Mouse (Mus musculus) liver, embryonic 14.5 days (tissue): ENCODE measurements around the gene Rora. TPM values are rescaled to one million over a fixed set of nuclear protein-coding genes. Genes with fewer than 3 reads are reported as not detected.

Experiments used
- ATAC-seq: fragments of 200-750 bp; cut with Nextera tagmentation; 2 replicates; pipeline ENCODE4 v1.8.0; 2017; ENCODE audit warnings: moderate number of reproducible peaks, mild to moderate bottlenecking, moderate library complexity; ENCODE audit not compliant: insufficient read depth
- DNase-seq, 3 experiments: peaks; one replicate each; pipeline ENCODE4 v3.0.0-alpha.2; 2012 to 2013; ENCODE audit warnings: low read depth in 3 of 3, low spot score in 3 of 3
- H3K27ac ChIP-seq: fragments of 300-500 bp; sonication (generic); 2 replicates; pipeline ENCODE4 v1.5.1; 2014; ENCODE audit warnings: moderate library complexity, mild to moderate bottlenecking, control low read depth, inconsistent platforms
- H3K27me3 ChIP-seq: fragments of 300-500 bp; sonication (generic); 2 replicates; pipeline ENCODE4 v1.6.1; 2014; ENCODE audit warnings: mild to moderate bottlenecking, low read length, moderate library complexity; ENCODE audit not compliant: control insufficient read depth, insufficient read depth
- H3K36me3 ChIP-seq: fragments of 300-500 bp; sonication (generic); replicated peaks from 2 replicates; pipeline ENCODE4 v1.6.1; 2014; ENCODE audit warnings: low read depth; ENCODE audit not compliant: control insufficient read depth, insufficient read depth
- H3K4me1 ChIP-seq, 2 experiments: fragments of 200-500 bp in 1 of 2; fragments of 300-500 bp in 1 of 2; sonication (generic) in 1 of 2; replicated peaks; 2 replicates each; pipeline ENCODE4 v1.6.1; 2012 to 2014; ENCODE audit warnings: antibody characterized with exemption in 1 of 2, inconsistent platforms in 1 of 2, low read length in 1 of 2; ENCODE audit not compliant: control insufficient read depth in 2 of 2, insufficient read depth in 2 of 2
- H3K4me2 ChIP-seq: fragments of 300-500 bp; sonication (generic); 2 replicates; pipeline ENCODE4 v1.6.1; 2014; ENCODE audit warnings: low read depth, mild to moderate bottlenecking, control low read depth, moderate library complexity
- H3K4me3 ChIP-seq, 2 experiments: fragments of 200-500 bp in 1 of 2; fragments of 300-500 bp in 1 of 2; sonication (generic) in 1 of 2; 2 replicates each; pipeline ENCODE4 v1.5.1; 2012 to 2014; ENCODE audit warnings: low read depth in 2 of 2, low read length in 2 of 2, mild to moderate bottlenecking in 2 of 2, control low read depth in 1 of 2, inconsistent platforms in 1 of 2, moderate library complexity in 1 of 2; ENCODE audit not compliant: insufficient read depth in 1 of 2
- H3K9ac ChIP-seq: fragments of 300-500 bp; sonication (generic); replicated peaks from 2 replicates; pipeline ENCODE4 v1.6.1; 2014; ENCODE audit warnings: mild to moderate bottlenecking, control low read depth, moderate library complexity
- H3K9me3 ChIP-seq: fragments of 300-500 bp; sonication (generic); 2 replicates; pipeline ENCODE4 v1.6.1; 2016; ENCODE audit warnings: low read length, mixed read lengths; ENCODE audit not compliant: control insufficient read depth
- CTCF ChIP-seq: IDR thresholded peaks from 2 replicates; pipeline ENCODE4 v1.5.1; 2016; ENCODE audit warnings: antibody characterized with exemption, low read depth, control low read depth
- EP300 ChIP-seq: IDR thresholded peaks from 2 replicates; pipeline ENCODE4 v1.6.1; 2016; ENCODE audit warnings: antibody characterized with exemption, low read depth
- WGBS: fragments of 180-500 bp; shearing (Covaris S2); extraction: QIAGEN DNeasy Blood & Tissue Kit; methylation state at CpG from one replicate; pipeline ENCODE4 v1.1.7; 2014; ENCODE audit not compliant: insufficient replicate concordance; 5-methylcytosine and 5-hydroxymethylcytosine counted together
- polyA plus RNA-seq, 2 experiments: library from polyadenylated mRNA; depleted of rRNA in 1 of 2; stranded (reverse) in 1 of 2; unstranded in 1 of 2; fragments of >200 nt; fragmentation: Nextera tagmentation in 1 of 2; extraction: Ambion mirVana in 1 of 2; gene quantifications; 2 replicates each; pipeline versions ENCODE4 v1.2.1 to v1.2.3; 2012 to 2014

Gene Rora
- polyA plus RNA-seq, 2 experiments: 0.85 to 2.9 TPM

DNA sequence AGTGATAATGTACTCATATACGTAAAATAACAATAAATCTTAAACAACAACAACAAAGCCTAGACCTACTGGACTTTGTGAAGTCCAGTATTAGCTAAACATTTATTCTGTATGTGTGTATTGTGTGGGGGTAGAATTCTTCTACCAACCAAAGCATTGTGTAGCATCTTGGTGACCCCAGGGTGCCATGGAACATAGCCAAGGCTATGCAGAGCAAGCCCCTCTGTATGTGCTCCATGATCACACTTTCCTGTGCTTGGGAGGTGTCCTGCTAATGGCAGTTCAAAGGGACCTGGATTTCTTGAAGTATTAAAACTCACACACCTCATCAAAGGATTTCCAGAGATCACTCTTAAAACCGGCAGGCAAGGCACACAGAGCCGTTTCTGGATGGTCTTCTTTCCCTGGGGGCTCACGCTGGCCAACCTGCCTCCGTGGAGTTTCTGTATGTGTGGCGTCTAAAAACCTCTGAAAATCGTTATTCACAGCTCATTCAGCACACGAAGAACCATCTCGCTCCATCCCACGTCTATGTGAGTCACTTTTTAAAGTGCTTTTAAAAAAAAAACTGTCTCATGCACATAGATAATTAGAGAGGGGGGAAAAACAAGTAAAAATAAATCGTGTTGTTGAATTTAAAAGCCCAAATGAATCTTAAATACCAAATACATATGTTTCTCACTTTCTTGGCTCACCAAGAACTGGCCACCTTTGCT is 92.5 kb downstream of the Rora start:
- no peak for ATAC-seq
- no peak overlapping the region for H3K27ac ChIP-seq
- 65% methylated on average over 11 of the region's 11 CpGs for WGBS
- H3K9me3 ChIP-seq: no peaks in the 10 kb centered on the region
- no peaks in the 10 kb centered on the region for H3K36me3 ChIP-seq
- TF ChIP-seq CTCF (no peak), EP300 (no peak)
- no peak overlapping the region for H3K9ac ChIP-seq
- no peak for DNase-seq
- H3K4me1 ChIP-seq: no peaks in the 10 kb centered on the region
- no peak overlapping the region for H3K4me3 ChIP-seq
- H3K27me3 ChIP-seq: no peaks in the 10 kb centered on the region
- H3K4me2 ChIP-seq: no peak overlapping the region

DNA sequence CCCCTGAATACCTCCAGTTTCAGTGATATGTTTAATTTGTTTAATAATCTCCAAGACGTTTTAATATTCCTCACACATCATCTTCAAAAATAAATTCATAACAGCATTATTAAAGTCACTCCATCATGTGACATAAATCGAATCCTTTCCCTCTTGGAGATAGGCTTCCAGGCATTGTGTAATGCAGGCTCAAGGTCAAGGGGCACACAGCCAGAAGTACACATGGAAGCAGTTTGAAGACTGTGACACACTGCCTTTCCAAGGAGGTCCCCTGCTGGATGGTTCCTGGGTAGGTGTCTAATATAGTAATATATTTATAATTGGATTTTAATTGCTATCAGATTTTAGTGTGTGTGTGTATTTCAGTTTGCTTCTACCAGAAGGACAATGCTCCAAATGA is 103.4 kb downstream of the Rora start:
- ATAC-seq (no peak), DNase-seq (no peak)
- no peak for TF ChIP-seq EP300
- no peak for TF ChIP-seq CTCF
- Histone ChIP-seq H3K27me3 (no peaks in the 10 kb centered on the region), H3K27ac (no peak overlapping the region), H3K9ac (no peak overlapping the region), H3K4me1 (no peaks in the 10 kb centered on the region), H3K36me3 (no peaks in the 10 kb centered on the region), H3K4me3 (no peak overlapping the region), H3K9me3 (no peaks in the 10 kb centered on the region), H3K4me2 (no peak overlapping the region)
- 43% methylated on average over 2 of the region's 2 CpGs for WGBS

DNA sequence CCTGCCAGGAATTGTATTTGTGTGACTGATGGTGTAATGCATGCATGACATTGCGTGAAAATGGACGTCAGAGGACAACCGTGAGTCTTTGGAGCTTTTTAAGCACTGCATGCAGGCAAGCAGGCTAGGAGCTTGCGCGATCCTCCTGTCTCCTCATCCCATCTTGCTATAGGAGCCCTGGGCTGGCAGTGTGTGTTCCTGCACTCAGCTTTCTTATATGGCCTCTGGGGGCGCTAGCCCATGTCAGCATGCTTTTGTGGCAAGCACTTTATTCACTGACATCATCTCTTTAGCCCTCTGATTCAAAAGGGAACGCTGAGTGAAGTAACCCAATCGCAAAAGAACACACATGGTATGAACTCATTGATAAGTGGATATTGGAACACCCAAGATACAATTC is 105.7 kb downstream of the Rora start:
- H3K9ac ChIP-seq: no peak overlapping the region
- no peak for ATAC-seq
- WGBS: 60% methylated on average over 8 of the region's 8 CpGs
- DNase-seq: no peak
- H3K9me3 ChIP-seq: no peaks in the 10 kb centered on the region
- TF ChIP-seq EP300: no peak
- TF ChIP-seq CTCF: peak; percentile 28
- H3K4me2 ChIP-seq: no peak overlapping the region
- H3K4me3 ChIP-seq: no peak overlapping the region
- no peaks in the 10 kb centered on the region for H3K36me3 ChIP-seq
- no peaks in the 10 kb centered on the region for H3K4me1 ChIP-seq
- H3K27me3 ChIP-seq: no peaks in the 10 kb centered on the region
- H3K27ac ChIP-seq: no peak overlapping the region

DNA sequence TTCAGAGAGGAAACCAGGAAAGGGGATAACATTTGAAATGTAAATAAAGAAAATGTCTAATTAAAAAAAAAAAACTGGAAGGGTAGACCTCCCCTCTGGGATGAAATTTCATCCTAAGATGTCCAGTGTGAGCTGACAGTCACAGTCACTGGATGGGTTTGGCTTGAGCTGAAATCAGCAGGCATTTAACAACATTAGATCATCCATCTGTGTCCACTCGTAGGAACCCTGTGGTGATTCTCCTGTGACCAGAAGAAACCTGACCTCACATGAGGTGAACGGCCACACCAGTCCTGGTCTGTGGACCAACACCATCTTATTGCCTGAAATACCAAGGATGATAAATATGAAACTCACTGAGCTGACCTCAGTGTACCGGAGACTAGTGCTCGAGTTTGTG is 106.7 kb downstream of the Rora start:
- H3K9ac ChIP-seq: no peak overlapping the region
- no peak overlapping the region for H3K4me2 ChIP-seq
- H3K27ac ChIP-seq: no peak overlapping the region
- no peaks in the 10 kb centered on the region for H3K9me3 ChIP-seq
- no peak overlapping the region for H3K4me3 ChIP-seq
- 63% methylated on average over 4 of the region's 4 CpGs for WGBS
- DNase-seq (no peak), ATAC-seq (no peak)
- no peaks in the 10 kb centered on the region for H3K4me1 ChIP-seq
- no peak for TF ChIP-seq EP300
- TF ChIP-seq CTCF: no peak
- no peaks in the 10 kb centered on the region for H3K36me3 ChIP-seq
- H3K27me3 ChIP-seq: no peaks in the 10 kb centered on the region

DNA sequence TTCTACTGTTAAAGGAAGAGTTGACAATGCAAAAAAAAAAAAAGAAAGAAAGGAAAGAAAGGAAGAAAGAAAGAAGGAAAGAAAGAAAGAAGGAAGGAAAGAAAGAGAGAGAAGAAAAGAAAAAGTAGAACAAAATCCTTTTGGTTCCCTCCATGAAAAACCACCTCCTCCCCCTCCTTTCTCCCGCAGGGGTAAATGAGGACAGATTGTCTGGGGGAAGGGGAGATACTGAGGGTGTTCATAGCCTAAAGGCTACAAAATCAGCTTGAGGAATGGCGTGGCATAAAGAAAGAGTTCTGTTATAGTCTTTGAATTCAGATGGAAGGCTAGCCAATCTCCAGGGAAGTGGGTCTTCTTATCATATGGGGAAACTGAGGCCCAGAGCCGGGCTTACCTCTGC is 107.3 kb downstream of the Rora start:
- Histone ChIP-seq H3K4me1 (no peaks in the 10 kb centered on the region), H3K9me3 (no peaks in the 10 kb centered on the region), H3K36me3 (no peaks in the 10 kb centered on the region), H3K27me3 (no peaks in the 10 kb centered on the region), H3K9ac (no peak overlapping the region), H3K4me2 (no peak overlapping the region), H3K27ac (no peak overlapping the region), H3K4me3 (no peak overlapping the region)
- 50% methylated on average over 3 of the region's 3 CpGs for WGBS
- ATAC-seq (no peak), DNase-seq (no peak)
- no peak for TF ChIP-seq EP300
- no peak for TF ChIP-seq CTCF
